Mouse (Mus musculus) thymus, adult 2 months (tissue): ENCODE results near the gene Sema3g.

Experiments used
- CTCF ChIP-seq: fragments of 200-500 bp; IDR thresholded peaks from 2 replicates; pipeline ENCODE4 v1.5.1; 2012; ENCODE audit warnings: mild to moderate bottlenecking, control low read depth, low read length, moderate library complexity, borderline replicate concordance; ENCODE audit not compliant: control insufficient read depth, poor library complexity, insufficient read depth; ENCODE audit errors: extremely low read depth
- POLR2A ChIP-seq: fragments of 200-500 bp; IDR thresholded peaks from 2 replicates; pipeline ENCODE4 v1.6.1; 2012; ENCODE audit warnings: mild to moderate bottlenecking, low read length, control low read depth, moderate library complexity; ENCODE audit not compliant: control insufficient read depth, poor library complexity, insufficient read depth; ENCODE audit errors: extremely low read depth

DNA sequence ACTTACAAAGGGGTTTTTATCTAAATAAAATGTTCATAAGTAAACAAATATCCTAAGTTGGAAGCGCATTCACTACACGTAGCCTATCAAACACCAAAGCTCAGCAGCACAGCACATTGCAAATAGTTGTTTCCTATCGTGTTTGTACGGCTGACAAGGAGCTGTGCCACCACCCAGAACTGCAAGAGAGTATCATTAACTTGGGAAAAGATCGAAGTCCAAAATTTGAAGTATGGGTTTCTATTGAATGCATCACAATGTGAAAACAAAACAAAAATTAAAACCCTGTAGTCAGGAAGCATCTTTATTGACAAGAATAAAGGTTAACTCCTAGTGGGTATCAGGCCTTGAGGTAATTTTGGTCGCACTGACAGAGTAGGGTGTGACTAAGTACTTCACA is 30.7 kb downstream of the Sema3g start:
- TF ChIP-seq CTCF (no peak), POLR2A (no peak)
